Mouse (Mus musculus): Measurements from ENCODE around the gene Dnajc3. TPM values are rescaled to one million over a fixed set of nuclear protein-coding genes. Genes with fewer than 3 reads are reported as not detected.
A peak's percentile ranks its signal among the peaks of the same experiment; 100 is the strongest.
"Not testable (repeated sequence)": the region's sequence is repeated elsewhere in the genome, so short reads cannot be mapped to it uniquely, and the experiment has no call there.

The Dnajc3 gene
- polyA plus RNA-seq, 1 experiment from 2014 or later, result 21.5 TPM

GRCm38 (mm10) chr14:118972268-118972667 is 34.5 kb downstream of the Dnajc3 start:
- Histone ChIP-seq H3K27ac (no peak overlapping the region), H3K9ac (no peak overlapping the region), H3K4me2 (no peak overlapping the region), H3K36me3 (peaks cover 89% of the 10 kb centered on the region), H3K9me3 (no peaks in the 10 kb centered on the region), H3K4me1 (replicated peaks) (no peaks in the 10 kb centered on the region), H3K4me3 (no peak overlapping the region), H3K27me3 (no peaks in the 10 kb centered on the region)
- WGBS, result 96% methylated on average over 6 of the region's 6 CpGs
- ATAC-seq (ENCODE audit: low FRiP score), result no peak

- WGBS, result 74% methylated on average over 8 of the region's 8 CpGs
- H3K36me3 ChIP-seq, result peaks cover 78% of the 10 kb centered on the region
- H3K9ac ChIP-seq, result no peak overlapping the region
- no peak overlapping the region for H3K4me2 ChIP-seq
- no peaks in the 10 kb centered on the region for H3K4me1 ChIP-seq (replicated peaks)
- ATAC-seq (ENCODE audit: low FRiP score), result no peak
- H3K27me3 ChIP-seq, result no peaks in the 10 kb centered on the region
- no peak overlapping the region for H3K4me3 ChIP-seq
- no peak overlapping the region for H3K27ac ChIP-seq
- H3K9me3 ChIP-seq, result no peaks in the 10 kb centered on the region
These were observed 39.5 kb downstream of the Dnajc3 start for GRCm38 (mm10) chr14:118977136-118977816.

- H3K4me1 ChIP-seq (replicated peaks), result no peaks in the 10 kb centered on the region
- H3K27ac ChIP-seq, result no peak overlapping the region
- H3K4me3 ChIP-seq, result no peak overlapping the region
- no peak for ATAC-seq (ENCODE audit: low FRiP score)
- H3K4me2 ChIP-seq, result no peak overlapping the region
- H3K36me3 ChIP-seq, result peaks cover 73% of the 10 kb centered on the region
- H3K27me3 ChIP-seq, result no peaks in the 10 kb centered on the region
- no peaks in the 10 kb centered on the region for H3K9me3 ChIP-seq
- 82% methylated on average over 7 of the region's 7 CpGs for WGBS
- no peak overlapping the region for H3K9ac ChIP-seq
These were observed 42.0 kb downstream of the Dnajc3 start for GRCm38 (mm10) chr14:118979571-118980325.

GRCm38 (mm10) chr14:118980358-118980757 is 42.6 kb downstream of the Dnajc3 start:
- Histone ChIP-seq H3K36me3 (peaks cover 71% of the 10 kb centered on the region), H3K9ac (no peak overlapping the region), H3K4me3 (no peak overlapping the region), H3K9me3 (no peaks in the 10 kb centered on the region), H3K4me2 (no peak overlapping the region), H3K27ac (no peak overlapping the region), H3K4me1 (replicated peaks) (no peaks in the 10 kb centered on the region), H3K27me3 (no peaks in the 10 kb centered on the region)
- WGBS, result 77% methylated on average over 5 of the region's 5 CpGs
- ATAC-seq (ENCODE audit: low FRiP score), result no peak

GRCm38 (mm10) chr14:118980890-118981289 is 43.1 kb downstream of the Dnajc3 start:
- no peak for ATAC-seq (ENCODE audit: low FRiP score)
- H3K36me3 ChIP-seq, result peaks cover 71% of the 10 kb centered on the region

GRCm38 (mm10) chr14:118981711-118982428 is 44.1 kb downstream of the Dnajc3 start:
- H3K9me3 ChIP-seq; H3K4me1 ChIP-seq (replicated peaks); H3K9ac ChIP-seq; ATAC-seq (ENCODE audit: low FRiP score); H3K4me2 ChIP-seq; H3K27ac ChIP-seq; H3K27me3 ChIP-seq; H3K4me3 ChIP-seq: not testable (repeated sequence)
- H3K36me3 ChIP-seq, result peaks cover 63% of the 10 kb centered on the region
- WGBS, result 84% methylated on average over 6 of the region's 6 CpGs

More at GRCm38 (mm10) chr14:118980890-118981289, 43.1 kb downstream of the Dnajc3 start:
- H3K4me1 ChIP-seq (replicated peaks), result no peaks in the 10 kb centered on the region
- H3K4me2 ChIP-seq, result no peak overlapping the region
- H3K27ac ChIP-seq, result no peak overlapping the region
- H3K9me3 ChIP-seq, result no peaks in the 10 kb centered on the region
- H3K27me3 ChIP-seq, result no peaks in the 10 kb centered on the region
- H3K9ac ChIP-seq, result no peak overlapping the region
- H3K4me3 ChIP-seq, result no peak overlapping the region
- 89% methylated on average over 8 of the region's 8 CpGs for WGBS

- not testable (repeated sequence) for ATAC-seq (ENCODE audit: low FRiP score); H3K4me2 ChIP-seq; H3K27me3 ChIP-seq; H3K9ac ChIP-seq; H3K4me1 ChIP-seq (replicated peaks); H3K9me3 ChIP-seq; H3K4me3 ChIP-seq
- Histone ChIP-seq H3K27ac (peak overlapping the region; percentile 1; the same call in 1 of the 2 replicates), H3K36me3 (peaks cover 56% of the 10 kb centered on the region)
- 77% methylated on average over 8 of the region's 11 CpGs for WGBS
These were observed 44.8 kb downstream of the Dnajc3 start for GRCm38 (mm10) chr14:118982429-118983045.

GRCm38 (mm10) chr14:118983396-118983795 is 45.6 kb downstream of the Dnajc3 start:
- Histone ChIP-seq H3K4me1 (replicated peaks) (no peaks in the 10 kb centered on the region), H3K4me3 (no peak overlapping the region), H3K9me3 (no peaks in the 10 kb centered on the region), H3K9ac (no peak overlapping the region), H3K27me3 (no peaks in the 10 kb centered on the region), H3K4me2 (no peak overlapping the region), H3K36me3 (peaks cover 47% of the 10 kb centered on the region), H3K27ac (peak overlapping the region; percentile 1; the same call in 1 of the 2 replicates)
- ATAC-seq (ENCODE audit: low FRiP score), result no peak

- Histone ChIP-seq H3K4me2 (no peak overlapping the region), H3K9ac (no peak overlapping the region), H3K4me1 (replicated peaks) (no peaks in the 10 kb centered on the region), H3K4me3 (no peak overlapping the region), H3K36me3 (peaks cover 46% of the 10 kb centered on the region), H3K27me3 (no peaks in the 10 kb centered on the region), H3K9me3 (no peaks in the 10 kb centered on the region), H3K27ac (no peak overlapping the region)
- ATAC-seq (ENCODE audit: low FRiP score), result no peak
- WGBS, result 87% methylated on average over 4 of the region's 4 CpGs
These were observed 46.4 kb downstream of the Dnajc3 start for GRCm38 (mm10) chr14:118984161-118984560.

GRCm38 (mm10) chr14:118986653-118987522 is 49.1 kb downstream of the Dnajc3 start:
- H3K4me3 ChIP-seq, result no peak overlapping the region
- 0 out of 2 replicates have a peak, but pooled peaks have one; percentile 47 for ATAC-seq (ENCODE audit: low FRiP score)
- no peaks in the 10 kb centered on the region for H3K9me3 ChIP-seq
- H3K4me1 ChIP-seq (replicated peaks), result no peaks in the 10 kb centered on the region
- H3K36me3 ChIP-seq, result peaks cover 32% of the 10 kb centered on the region
- H3K9ac ChIP-seq, result no peak overlapping the region
- H3K27ac ChIP-seq, result no peak overlapping the region
- no peak overlapping the region for H3K4me2 ChIP-seq
- no peaks in the 10 kb centered on the region for H3K27me3 ChIP-seq
- 40% methylated on average over 16 of the region's 16 CpGs for WGBS
